Mouse (Mus musculus): ENCODE results near the gene Pnliprp1. TPM values are rescaled to one million over a fixed set of nuclear protein-coding genes. Genes with fewer than 3 reads are reported as not detected.

The Pnliprp1 gene
- 0.98 and 3.1 TPM in 2 replicates for polyA plus RNA-seq (2015; fragmentation: Nextera tagmentation; extraction: Ambion mirVana)

DNA sequence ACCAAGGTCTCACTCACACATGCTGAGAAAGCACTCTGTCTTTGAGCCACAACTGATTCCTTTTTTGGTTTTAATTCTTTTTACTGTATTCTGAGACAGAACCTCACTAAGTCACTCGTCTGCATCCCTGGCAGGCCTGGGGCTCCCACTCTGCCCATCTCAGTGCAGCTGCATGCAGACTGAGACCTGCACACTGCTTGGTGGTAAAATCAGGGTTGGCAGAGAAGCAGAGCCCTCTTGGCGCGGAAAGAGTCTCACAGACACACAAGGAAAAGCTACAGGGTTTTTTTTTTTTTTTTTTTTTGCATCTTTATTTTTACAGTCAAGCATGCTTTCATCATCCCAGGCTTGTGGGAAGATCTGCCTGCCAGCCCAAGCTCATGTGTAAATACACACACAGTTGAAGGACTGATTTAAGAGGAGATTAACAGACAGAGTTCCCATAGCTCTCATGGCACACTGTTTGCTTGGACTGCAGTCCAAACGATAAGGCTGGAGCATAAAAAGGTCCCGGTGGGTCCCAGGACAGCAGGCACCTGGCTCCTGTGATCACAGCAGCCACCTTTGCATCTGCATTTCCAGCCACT lies at the start of gene Pnliprp1:
TSS of gene Pnliprp1 (plus strand) at position 443 of the 587 bp plus-strand sequence.
- Histone ChIP-seq H3K4me2 (no peak within 1 kb of the TSS), H3K4me1 (no peaks in the 10 kb centered on the region; the same call in 1 of the 2 replicates), H3K27me3 (replicated peaks) (no peaks in the 10 kb centered on the region), H3K27ac (replicated peaks) (no peak within 1 kb of the TSS), H3K36me3 (no peaks in the 10 kb centered on the region), H3K4me3 (no peak within 1 kb of the TSS), H3K9ac (no peak within 1 kb of the TSS), H3K9me3 (peaks cover 7% of the 10 kb centered on the region; the same call in 1 of the 2 replicates)
- no peak for ATAC-seq (ENCODE audit: extremely low read depth, insufficient number of reproducible peaks, low FRiP score, low TSS enrichment)
- WGBS, result 43% methylated on average over 5 of the region's 5 CpGs

GRCm38 (mm10) chr19:58688933-58689332 lies 39.8 kb upstream of the Pnliprp1 start:
- no peak overlapping the region for H3K9ac ChIP-seq
- H3K4me3 ChIP-seq, result no peak overlapping the region
- H3K36me3 ChIP-seq, result no peaks in the 10 kb centered on the region
- no peak for ATAC-seq (ENCODE audit: extremely low read depth, insufficient number of reproducible peaks, low FRiP score, low TSS enrichment)
- H3K9me3 ChIP-seq, result no peaks in the 10 kb centered on the region
- H3K4me2 ChIP-seq, result no peak overlapping the region
- 0 out of 2 replicates have a peak, but pooled peaks cover 3% of the 10 kb centered on the region for H3K27me3 ChIP-seq (replicated peaks)
- H3K4me1 ChIP-seq, result peaks cover 11% of the 10 kb centered on the region
- H3K27ac ChIP-seq (replicated peaks), result no peak overlapping the region
- 64% methylated on average over 1 of the region's 1 CpGs for WGBS

GRCm38 (mm10) chr19:58695314-58695713 lies 33.4 kb upstream of the Pnliprp1 start:
- H3K9me3 ChIP-seq, result no peaks in the 10 kb centered on the region
- ATAC-seq (ENCODE audit: extremely low read depth, insufficient number of reproducible peaks, low FRiP score, low TSS enrichment), result no peak
- peaks cover 9% of the 10 kb centered on the region for H3K4me1 ChIP-seq
- no peaks in the 10 kb centered on the region for H3K36me3 ChIP-seq
- H3K4me3 ChIP-seq, result no peak overlapping the region
- 67% methylated on average over 3 of the region's 3 CpGs for WGBS
- H3K27ac ChIP-seq (replicated peaks), result no peak overlapping the region
- H3K4me2 ChIP-seq, result no peak overlapping the region
- H3K9ac ChIP-seq, result no peak overlapping the region
- no peaks in the 10 kb centered on the region for H3K27me3 ChIP-seq (replicated peaks)

GRCm38 (mm10) chr19:58696235-58696634 lies 32.5 kb upstream of the Pnliprp1 start:
- Histone ChIP-seq H3K4me2 (no peak overlapping the region), H3K27ac (replicated peaks) (no peak overlapping the region), H3K36me3 (no peaks in the 10 kb centered on the region), H3K4me1 (peaks cover 9% of the 10 kb centered on the region), H3K9me3 (no peaks in the 10 kb centered on the region), H3K4me3 (no peak overlapping the region), H3K9ac (no peak overlapping the region), H3K27me3 (replicated peaks) (no peaks in the 10 kb centered on the region)
- no peak for ATAC-seq (ENCODE audit: extremely low read depth, insufficient number of reproducible peaks, low FRiP score, low TSS enrichment)
- 68% methylated on average over 2 of the region's 2 CpGs for WGBS

DNA sequence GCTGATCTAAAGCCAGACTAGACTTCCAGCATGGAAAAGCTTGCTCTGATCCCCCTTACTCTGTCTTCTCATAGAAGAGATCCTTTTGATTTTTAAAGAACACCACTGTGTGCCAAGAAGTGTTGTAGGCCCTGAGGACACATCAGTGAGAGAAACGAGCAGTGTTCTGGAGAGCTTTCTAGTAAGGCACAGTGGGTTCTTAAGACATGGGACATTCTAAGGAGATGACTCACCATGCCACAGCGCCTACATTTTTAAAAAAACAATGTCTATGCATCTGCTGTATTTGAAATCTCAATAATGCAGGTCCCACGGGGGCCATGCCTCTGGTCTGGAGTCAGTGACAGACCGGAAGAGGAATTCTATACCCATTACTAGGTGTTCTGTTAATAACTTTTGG lies 24.1 kb upstream of the Pnliprp1 start:
- Histone ChIP-seq H3K27ac (replicated peaks) (no peak overlapping the region), H3K4me3 (no peak overlapping the region), H3K27me3 (replicated peaks) (no peaks in the 10 kb centered on the region), H3K36me3 (no peaks in the 10 kb centered on the region), H3K4me2 (no peak overlapping the region), H3K9me3 (no peaks in the 10 kb centered on the region), H3K4me1 (no peaks in the 10 kb centered on the region), H3K9ac (no peak overlapping the region)
- WGBS, result 71% methylated on average over 4 of the region's 4 CpGs
- no peak for ATAC-seq (ENCODE audit: extremely low read depth, insufficient number of reproducible peaks, low FRiP score, low TSS enrichment)

DNA sequence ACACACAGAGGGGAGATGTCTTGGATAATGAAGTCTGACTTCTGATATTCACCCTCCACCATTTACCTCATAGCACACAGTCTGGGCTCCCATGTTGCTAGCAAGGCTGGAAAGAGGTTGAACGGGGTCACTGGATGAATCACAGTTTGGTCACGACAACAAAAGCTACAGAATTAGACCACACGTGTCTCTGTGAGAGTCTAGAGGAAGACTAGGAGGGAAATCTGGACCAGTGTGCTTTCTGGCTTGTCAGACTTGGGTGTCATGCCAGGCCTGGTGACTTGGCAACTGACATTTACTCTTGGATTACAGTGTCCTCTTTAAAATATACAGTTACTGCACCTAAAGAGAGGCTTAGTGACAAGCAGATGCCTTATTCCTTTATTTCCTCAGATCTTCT lies 20.1 kb upstream of the Pnliprp1 start:
- H3K4me2 ChIP-seq, result no peak overlapping the region
- no peak for ATAC-seq (ENCODE audit: extremely low read depth, insufficient number of reproducible peaks, low FRiP score, low TSS enrichment)
- 65% methylated on average over 3 of the region's 3 CpGs for WGBS

DNA sequence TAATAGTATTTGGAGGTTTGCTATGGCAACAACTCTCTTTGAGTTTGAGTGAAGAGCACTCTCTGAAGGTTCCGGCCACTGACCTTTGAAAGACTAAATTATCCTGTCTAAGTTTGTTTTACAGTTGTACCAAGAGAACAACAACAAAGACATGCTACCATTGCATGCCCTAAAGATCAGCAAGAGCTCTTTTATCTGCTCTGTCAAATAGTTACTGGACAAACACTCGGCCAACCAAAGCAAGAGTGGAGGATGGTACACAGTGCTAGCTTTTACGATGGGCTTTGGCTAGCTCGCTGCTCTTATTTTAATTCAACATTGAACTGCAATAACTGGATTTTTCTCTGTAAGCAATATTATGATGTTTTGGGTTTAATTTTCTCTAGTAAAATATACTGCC lies 10.8 kb upstream of the Pnliprp1 start:
- WGBS, result 77% methylated on average over 4 of the region's 4 CpGs
- no peak overlapping the region for H3K4me3 ChIP-seq
- no peaks in the 10 kb centered on the region for H3K4me1 ChIP-seq
- H3K36me3 ChIP-seq, result no peaks in the 10 kb centered on the region
- H3K9me3 ChIP-seq, result no peaks in the 10 kb centered on the region
- ATAC-seq (ENCODE audit: extremely low read depth, insufficient number of reproducible peaks, low FRiP score, low TSS enrichment), result no peak
- no peak overlapping the region for H3K27ac ChIP-seq (replicated peaks)
- no peaks in the 10 kb centered on the region for H3K27me3 ChIP-seq (replicated peaks)
- no peak overlapping the region for H3K9ac ChIP-seq
- no peak overlapping the region for H3K4me2 ChIP-seq

More for the DNA sequence above, 20.1 kb upstream of the Pnliprp1 start:
- H3K27me3 ChIP-seq (replicated peaks), result no peaks in the 10 kb centered on the region
- H3K9ac ChIP-seq, result no peak overlapping the region
- no peaks in the 10 kb centered on the region for H3K9me3 ChIP-seq
- H3K4me1 ChIP-seq, result no peaks in the 10 kb centered on the region
- H3K4me3 ChIP-seq, result no peak overlapping the region
- no peaks in the 10 kb centered on the region for H3K36me3 ChIP-seq
- no peak overlapping the region for H3K27ac ChIP-seq (replicated peaks)

GRCm38 (mm10) chr19:58720439-58720838 lies 8.2 kb upstream of the Pnliprp1 start:
- H3K27ac ChIP-seq (replicated peaks), result no peak overlapping the region
- no peaks in the 10 kb centered on the region for H3K4me1 ChIP-seq
- no peaks in the 10 kb centered on the region for H3K27me3 ChIP-seq (replicated peaks)
- H3K9ac ChIP-seq, result no peak overlapping the region
- peaks cover 7% of the 10 kb centered on the region; the same call in 1 of the 2 replicates for H3K9me3 ChIP-seq
- ATAC-seq (ENCODE audit: extremely low read depth, insufficient number of reproducible peaks, low FRiP score, low TSS enrichment), result no peak
- no peak overlapping the region for H3K4me3 ChIP-seq
- H3K36me3 ChIP-seq, result no peaks in the 10 kb centered on the region
- no peak overlapping the region for H3K4me2 ChIP-seq

DNA sequence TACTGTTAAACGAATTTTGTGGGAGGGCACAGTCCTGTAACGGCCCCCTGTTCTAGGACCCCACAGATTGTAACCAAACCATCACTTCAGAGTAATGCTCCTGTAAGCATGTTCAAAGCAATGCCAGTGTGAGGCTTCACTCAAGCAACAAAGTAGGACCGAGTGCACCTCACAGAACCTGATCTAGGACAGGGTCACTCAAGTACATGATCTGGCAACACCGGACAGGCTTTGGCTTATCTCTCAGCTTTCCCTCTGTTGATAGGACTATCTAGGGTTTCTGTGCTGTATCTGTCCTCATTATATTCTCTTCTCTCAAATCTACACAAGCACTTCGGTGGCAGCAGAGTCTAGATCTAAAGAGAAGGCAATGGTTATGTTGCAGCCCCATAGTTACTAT lies 2.1 kb upstream of the Pnliprp1 start:
- no peak overlapping the region for H3K9ac ChIP-seq
- ATAC-seq (ENCODE audit: extremely low read depth, insufficient number of reproducible peaks, low FRiP score, low TSS enrichment), result no peak
- no peaks in the 10 kb centered on the region for H3K36me3 ChIP-seq
- no peak overlapping the region for H3K4me2 ChIP-seq
- 54% methylated on average over 5 of the region's 5 CpGs for WGBS
- H3K27me3 ChIP-seq (replicated peaks), result no peaks in the 10 kb centered on the region
- no peaks in the 10 kb centered on the region; the same call in 1 of the 2 replicates for H3K4me1 ChIP-seq
- no peak overlapping the region for H3K4me3 ChIP-seq
- no peak overlapping the region for H3K27ac ChIP-seq (replicated peaks)
- H3K9me3 ChIP-seq, result peaks cover 7% of the 10 kb centered on the region; the same call in 1 of the 2 replicates

DNA sequence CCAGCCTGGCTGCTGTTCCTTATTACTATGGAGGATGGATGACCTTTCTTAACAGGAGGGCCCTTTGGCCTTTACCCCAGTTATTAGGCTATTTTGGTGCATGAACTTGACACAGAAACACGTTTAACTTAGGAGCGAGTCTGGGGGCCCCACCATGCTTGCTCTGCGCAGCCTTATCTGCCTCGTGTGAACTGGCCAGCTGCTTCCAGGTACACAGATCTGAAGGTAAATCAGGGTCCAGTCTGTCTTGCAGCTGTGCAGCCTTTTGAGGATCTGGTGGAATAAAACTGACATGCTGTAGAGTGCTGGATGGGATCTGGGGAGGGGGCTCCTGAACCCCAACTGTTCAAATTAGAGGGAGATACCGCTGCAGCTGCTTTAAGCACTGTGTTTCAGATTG lies 931 bp upstream of the Pnliprp1 start:
- no peaks in the 10 kb centered on the region; the same call in 1 of the 2 replicates for H3K4me1 ChIP-seq
- H3K9me3 ChIP-seq, result peaks cover 7% of the 10 kb centered on the region; the same call in 1 of the 2 replicates
- H3K4me2 ChIP-seq, result no peak overlapping the region
- H3K4me3 ChIP-seq, result no peak overlapping the region
- no peak overlapping the region for H3K9ac ChIP-seq
- no peak for ATAC-seq (ENCODE audit: extremely low read depth, insufficient number of reproducible peaks, low FRiP score, low TSS enrichment)
- no peak overlapping the region for H3K27ac ChIP-seq (replicated peaks)
- no peaks in the 10 kb centered on the region for H3K27me3 ChIP-seq (replicated peaks)
- no peaks in the 10 kb centered on the region for H3K36me3 ChIP-seq
- WGBS, result 58% methylated on average over 5 of the region's 5 CpGs

GRCm38 (mm10) chr19:58733216-58733615 lies 4.5 kb downstream of the Pnliprp1 start:
- no peak for ATAC-seq (ENCODE audit: extremely low read depth, insufficient number of reproducible peaks, low FRiP score, low TSS enrichment)
- Histone ChIP-seq H3K4me2 (no peak overlapping the region), H3K36me3 (no peaks in the 10 kb centered on the region), H3K27ac (replicated peaks) (no peak overlapping the region), H3K27me3 (replicated peaks) (peaks cover 5% of the 10 kb centered on the region; the same call in 1 of the 2 replicates), H3K4me1 (no peaks in the 10 kb centered on the region), H3K4me3 (no peak overlapping the region), H3K9me3 (no peaks in the 10 kb centered on the region), H3K9ac (no peak overlapping the region)
- WGBS, result 66% methylated on average over 6 of the region's 6 CpGs

GRCm38 (mm10) chr19:58738111-58738510 lies 9.4 kb downstream of the Pnliprp1 start:
- H3K9me3 ChIP-seq, result no peaks in the 10 kb centered on the region
- ATAC-seq (ENCODE audit: extremely low read depth, insufficient number of reproducible peaks, low FRiP score, low TSS enrichment), result no peak
- H3K36me3 ChIP-seq, result no peaks in the 10 kb centered on the region
- no peak overlapping the region for H3K4me3 ChIP-seq
- no peaks in the 10 kb centered on the region for H3K4me1 ChIP-seq
- no peak overlapping the region for H3K27ac ChIP-seq (replicated peaks)
- H3K4me2 ChIP-seq, result no peak overlapping the region
- H3K9ac ChIP-seq, result no peak overlapping the region
- 86% methylated on average over 4 of the region's 4 CpGs for WGBS
- H3K27me3 ChIP-seq (replicated peaks), result peaks cover 5% of the 10 kb centered on the region; the same call in 1 of the 2 replicates
